Mouse (Mus musculus) erythroblast, adult 5-6 weeks (primary cell): ENCODE results near the gene Rps11. TPM values are rescaled to one million over a fixed set of nuclear protein-coding genes. Genes with fewer than 3 reads are reported as not detected.
A peak's percentile ranks its signal among the peaks of the same experiment; 100 is the strongest.
"Not testable (repeated sequence)": the region's sequence is repeated elsewhere in the genome, so short reads cannot be mapped to it uniquely, and the experiment has no call there.

Experiments used
- ATAC-seq: replicated peaks from 2 replicates; pipeline ENCODE4 v1.8.0; 2016; ENCODE audit warnings: moderate number of reproducible peaks, mild to moderate bottlenecking, moderate TSS enrichment, inconsistent platforms; ENCODE audit not compliant: poor library complexity, low FRiP score, severe bottlenecking
- total RNA-seq, 2 experiments: library from RNA; stranded (forward) in 1 of 2; stranded (reverse) in 1 of 2; fragments of 150-400 nt in 1 of 2; fragments of 200-764, 138-1000 nt in 1 of 2; gene quantifications; 2 replicates each; pipeline versions ENCODE4 v1.2.3 to v1.2.4; 2015 to 2017; ENCODE audit warnings: low replicate concordance in 2 of 2

Gene Rps11
- total RNA-seq (2015; ENCODE audit: low replicate concordance): 604 and 677 TPM in 2 replicates
- total RNA-seq (2017; ENCODE audit: low replicate concordance): 233 and 238 TPM in 2 replicates

DNA sequence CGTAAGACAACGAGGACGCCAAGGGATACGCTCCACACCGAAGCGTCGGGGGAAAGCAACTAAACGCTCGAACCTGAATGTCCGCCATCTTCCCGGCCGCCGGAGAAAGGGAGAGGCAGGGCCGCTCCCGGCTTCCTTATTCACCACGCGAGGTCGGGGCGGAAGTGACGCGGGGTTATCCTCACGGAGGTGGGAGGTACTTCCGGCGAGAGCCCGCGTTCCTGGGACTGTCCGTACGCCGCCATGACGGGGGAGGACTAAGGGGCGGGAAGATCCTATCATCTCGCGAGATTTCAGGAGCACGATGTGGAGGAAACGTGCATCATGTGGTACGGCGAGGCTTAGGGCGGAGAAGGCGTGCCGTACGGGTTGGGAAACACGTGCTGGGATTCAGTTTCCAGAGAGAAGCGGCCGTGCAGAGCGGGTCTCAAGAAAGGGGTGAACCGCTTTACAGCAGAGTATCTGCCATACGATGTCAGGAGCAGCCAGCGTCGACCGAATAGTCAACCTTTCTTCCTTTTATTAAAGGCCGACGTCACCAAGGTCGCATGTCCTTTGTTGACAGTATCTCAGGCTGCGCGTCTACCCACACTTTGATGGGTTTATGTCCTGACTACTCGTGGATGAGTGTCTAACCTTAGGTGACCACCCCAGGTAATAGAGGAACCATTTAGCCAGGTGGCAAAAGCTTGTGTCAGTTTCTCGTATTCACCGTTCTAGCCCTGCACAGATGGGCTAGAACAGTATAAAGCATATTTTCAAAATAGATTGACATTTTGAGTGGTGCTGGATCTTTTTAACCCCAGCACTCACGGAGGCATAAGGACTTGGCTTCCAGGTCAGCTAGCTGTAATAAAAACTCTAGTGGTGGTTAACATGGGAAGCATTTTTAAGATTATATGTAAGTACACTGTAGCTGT is at the start of gene Rps11:
Gene Rps11, minus strand, starts transcription at position 216 of the 920 bp plus-strand sequence.
- ATAC-seq: peak; percentile 77

DNA sequence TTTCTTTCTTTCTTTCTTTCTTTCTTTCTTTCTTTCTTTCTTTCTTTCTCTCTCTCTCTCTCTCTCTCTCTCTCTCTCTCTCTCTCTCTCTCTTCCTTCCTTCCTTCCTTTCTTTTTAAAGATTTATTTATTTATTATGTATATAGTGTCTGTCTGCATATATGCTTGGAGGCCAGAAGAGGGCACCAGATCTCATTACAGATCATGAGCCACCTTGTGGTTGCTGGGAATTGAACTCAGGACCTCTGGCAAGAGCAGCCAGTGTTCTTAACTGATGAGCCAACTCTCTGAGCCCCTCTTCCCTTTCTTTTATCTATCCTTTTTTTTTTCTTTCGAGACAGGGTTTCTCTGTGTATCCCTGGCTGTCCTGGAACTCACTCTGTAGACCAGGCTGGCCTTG is 49.5 kb upstream of the Rps11 start:
- ATAC-seq: not testable (repeated sequence)

DNA sequence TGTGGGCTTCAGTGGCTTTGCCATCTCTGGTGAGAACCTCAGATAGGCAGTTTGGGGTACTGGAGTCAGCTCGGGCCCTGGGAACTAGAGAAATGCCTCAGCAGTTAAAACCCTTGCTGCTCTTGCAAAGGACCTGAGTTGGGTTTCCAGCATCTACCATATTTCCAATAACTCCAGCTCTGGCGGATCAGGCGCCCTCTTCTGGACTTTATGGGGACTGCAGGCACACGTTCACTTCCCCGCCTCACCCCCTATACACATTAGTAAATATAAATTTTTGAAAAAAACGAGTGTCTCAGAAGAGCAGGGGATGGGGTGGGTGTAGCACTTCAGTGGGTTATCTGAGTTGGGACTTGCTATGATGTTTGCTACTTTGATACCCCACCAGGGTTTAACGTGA is 48.7 kb upstream of the Rps11 start:
- ATAC-seq: 0 out of 2 replicates have a peak, but pooled peaks have one; percentile 52

DNA sequence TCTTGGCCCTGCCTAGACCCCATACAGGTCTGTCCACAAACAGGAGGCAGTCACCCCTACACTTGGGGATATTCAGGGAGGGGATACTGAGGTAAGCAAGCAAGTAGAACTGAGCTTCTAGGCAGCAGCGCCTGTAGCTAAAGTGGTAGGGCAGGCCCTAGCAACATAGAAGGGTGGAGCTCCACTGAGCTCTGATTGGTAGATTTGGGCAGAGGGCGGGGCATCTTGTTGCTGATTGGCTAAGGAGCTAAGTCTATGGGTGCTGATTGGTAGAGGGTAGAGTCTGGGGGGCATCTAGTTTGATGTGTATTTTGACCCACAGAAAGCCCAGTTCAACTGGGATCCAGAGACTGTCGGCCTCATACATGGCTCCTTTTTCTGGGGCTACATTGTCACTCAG is 45.3 kb upstream of the Rps11 start:
- 0 out of 2 replicates have a peak, but pooled peaks have one; percentile 38 for ATAC-seq

DNA sequence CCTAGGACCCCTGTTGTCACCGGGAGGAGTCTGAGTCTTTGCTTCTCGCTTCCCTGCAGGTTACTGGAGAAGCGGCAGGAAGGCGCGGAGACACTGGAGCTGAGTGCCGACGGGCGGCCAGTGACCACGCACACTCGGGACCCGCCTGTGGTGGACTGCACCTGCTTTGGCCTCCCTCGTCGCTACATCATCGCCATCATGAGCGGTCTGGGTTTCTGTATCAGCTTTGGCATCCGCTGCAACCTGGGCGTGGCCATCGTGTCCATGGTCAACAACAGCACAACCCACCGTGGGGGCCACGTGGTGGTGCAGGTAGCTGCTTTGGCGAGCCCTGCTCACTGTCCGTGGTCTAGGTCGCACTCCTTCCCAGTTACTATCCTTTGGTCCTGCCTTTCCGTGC is 44.4 kb upstream of the Rps11 start:
- ATAC-seq: no peak

DNA sequence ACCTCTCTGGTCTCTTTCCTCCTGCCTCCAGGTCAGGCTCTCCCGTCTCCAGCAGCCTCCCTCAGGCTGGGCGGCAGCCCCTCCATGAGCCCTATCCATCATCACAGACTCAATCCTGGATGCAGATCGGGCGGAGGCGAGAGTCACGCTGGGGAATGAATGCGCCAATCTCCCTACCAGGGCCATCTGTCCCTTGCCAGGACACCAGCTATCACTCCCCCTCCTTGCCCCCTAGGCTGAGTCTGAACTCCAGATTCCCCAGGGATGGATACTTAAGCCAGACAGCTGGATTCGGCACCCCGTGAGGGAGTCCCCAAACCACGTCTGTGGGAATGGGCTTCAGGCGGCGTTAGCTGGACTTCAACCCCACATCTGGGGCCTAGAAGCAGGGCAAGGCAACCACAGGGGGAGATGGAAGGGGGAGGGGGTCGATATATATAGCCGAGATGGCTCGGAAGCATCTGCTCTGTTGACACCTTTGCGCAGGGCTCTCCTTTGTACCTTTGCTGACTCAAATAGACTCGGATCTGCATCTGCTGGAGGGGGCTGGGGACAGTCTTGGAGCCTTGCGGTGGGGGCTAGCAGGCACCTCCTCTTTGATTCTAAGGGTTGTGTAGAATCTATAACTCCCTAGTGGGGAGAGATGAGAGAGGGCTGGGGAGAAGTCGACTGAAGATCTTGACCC is 43.7 kb upstream of the Rps11 start:
- no peak for ATAC-seq

DNA sequence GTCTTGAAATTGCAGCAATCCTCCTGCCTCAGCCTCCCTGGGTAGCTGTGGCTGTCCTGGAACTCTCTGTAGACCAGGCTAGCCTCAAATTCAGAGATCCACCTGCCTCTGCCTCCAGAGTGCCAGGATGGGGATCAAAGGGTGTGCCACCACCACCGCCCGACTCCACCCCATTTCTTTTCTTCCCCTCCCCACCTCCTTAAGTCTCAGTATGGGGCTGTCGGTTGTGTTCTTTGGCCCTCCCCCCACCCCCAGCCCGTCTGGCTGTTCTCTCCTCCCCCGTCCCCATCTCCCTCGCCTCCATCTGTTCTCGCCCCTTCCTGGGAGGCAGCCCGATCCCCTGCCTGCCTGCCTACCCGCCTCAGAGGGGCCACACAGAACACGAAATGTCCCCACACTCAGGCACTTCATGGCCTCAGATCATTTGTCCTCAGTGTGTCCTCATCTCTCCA is 42.7 kb upstream of the Rps11 start:
- ATAC-seq: no peak

DNA sequence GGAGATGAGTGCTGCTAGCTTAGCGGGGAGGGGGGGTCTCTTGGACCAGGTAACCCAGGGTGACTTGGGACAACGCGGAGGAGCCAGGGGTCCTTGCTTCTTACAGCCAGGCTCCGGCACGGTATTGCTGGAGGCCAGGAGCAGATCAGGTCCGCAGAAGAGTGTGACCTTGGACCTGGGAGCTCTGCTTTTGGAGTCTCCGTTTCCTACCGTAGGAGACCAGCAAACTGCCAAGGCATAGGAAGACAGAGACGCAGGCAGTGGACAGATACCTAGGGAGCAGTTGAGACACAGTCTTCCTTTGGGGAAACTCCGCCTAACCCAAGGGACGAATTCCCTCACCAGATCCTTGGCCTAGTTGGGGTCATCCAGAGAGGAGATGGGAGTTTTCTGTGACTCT is 41.5 kb upstream of the Rps11 start:
- no peak for ATAC-seq

DNA sequence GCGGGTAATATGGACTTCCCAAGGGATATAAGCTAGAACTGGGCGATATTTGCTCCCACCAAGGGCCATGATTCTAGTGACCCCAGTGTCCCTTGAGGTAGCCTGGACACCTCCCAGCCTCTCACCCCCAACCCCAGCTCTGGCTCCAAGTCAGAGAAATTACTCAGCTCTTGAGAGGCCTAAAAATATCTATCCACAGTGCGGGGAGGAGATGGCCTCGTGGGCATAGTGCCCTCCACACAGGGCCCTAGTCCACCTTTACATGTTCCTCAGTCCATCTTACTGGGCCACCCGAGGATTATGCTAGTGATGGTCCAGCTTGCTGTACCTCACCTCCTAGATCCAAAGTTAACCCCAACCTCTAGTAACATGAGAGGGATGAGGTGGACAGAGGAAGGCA is 40.6 kb upstream of the Rps11 start:
- ATAC-seq: no peak

DNA sequence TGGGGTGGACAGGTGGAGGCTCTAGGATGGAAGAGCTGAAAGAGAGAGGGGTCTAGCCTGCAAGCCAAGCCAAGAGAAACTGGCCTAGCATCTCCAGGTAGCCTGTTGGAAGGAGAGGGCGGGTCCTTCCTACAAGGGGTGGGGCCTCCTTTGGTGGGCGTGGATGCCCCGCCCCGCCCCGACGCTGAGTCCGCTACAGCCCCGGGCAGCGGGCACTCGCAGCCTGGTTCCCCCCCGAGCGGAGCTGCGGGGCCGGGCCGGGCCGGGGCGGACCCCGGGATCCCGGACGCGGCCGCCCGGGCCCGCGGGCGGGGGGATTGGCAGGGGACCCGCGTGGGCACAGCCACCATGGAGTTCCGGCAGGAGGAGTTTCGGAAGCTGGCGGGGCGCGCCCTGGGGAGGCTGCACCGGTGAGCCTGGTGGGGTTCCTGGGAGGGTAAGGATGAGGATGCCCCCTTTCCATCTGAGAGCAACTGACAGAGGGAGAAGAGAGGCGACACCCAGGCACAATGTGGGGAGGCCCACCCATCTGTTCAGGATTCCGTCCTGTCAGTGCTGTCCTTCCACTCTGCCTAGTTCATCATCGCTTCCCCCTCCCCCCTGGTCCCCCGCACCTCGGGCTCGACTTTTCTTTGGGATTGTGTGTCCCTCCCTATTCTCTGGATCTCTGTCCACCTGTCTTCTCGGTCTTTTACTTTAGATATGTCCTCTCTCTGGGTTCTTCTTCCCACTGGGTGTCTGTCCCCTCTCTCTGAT is 39.7 kb upstream of the Rps11 start, which contains the start of gene Slc17a7:
Gene Slc17a7, plus strand, starts transcription at position 215 of the 756 bp plus-strand sequence.
- 0 out of 2 replicates have a peak, but pooled peaks have one; percentile 50 for ATAC-seq

DNA sequence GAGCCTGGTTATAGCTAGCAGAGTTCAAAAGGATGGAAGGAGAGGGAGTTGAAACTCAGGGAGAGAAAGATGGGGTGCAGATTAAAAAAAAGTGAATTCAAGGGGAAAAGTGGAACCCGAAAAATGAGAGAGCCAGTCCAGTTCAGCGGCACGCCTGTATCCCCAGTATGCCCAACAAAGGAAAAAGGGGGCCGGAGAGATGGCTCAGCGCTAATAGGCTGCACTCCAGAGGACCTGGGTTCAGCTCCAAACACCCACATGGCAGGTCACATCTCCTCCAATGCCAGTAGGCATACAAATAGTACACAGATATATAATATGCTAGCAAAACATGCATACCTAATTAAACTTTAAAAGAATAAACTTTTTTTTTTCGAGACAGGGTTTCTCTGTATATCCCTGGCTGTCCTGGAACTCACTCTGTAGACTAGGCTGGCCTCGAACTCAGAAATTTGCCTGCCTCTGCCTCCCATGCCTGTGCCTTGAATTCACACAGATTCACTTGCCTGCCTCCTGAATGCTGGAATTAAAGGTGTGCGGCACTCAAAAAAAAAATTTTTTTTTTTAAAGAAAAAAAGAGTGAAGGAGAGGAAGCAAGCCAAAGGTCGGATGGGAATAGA is 38.9 kb upstream of the Rps11 start:
- ATAC-seq: no peak

DNA sequence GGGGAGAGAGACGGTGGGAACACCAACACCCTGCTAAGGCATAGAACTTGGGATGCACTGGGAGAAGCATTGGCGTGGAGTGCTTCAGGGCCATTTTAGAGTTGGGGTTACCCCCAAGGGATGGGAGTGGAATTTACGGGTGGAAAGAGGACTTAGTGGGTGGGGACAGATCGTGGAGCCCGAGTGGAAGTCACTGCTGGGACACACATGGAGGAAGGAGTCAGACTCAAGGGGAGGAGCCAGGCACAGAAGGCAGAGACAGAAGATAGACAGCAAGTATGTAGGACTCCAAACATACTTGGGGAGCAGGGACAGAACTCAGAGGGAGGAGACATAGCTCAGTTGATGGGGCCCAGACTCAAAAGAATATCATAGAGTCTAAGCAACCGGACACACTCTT is 38.3 kb upstream of the Rps11 start:
- ATAC-seq: no peak

DNA sequence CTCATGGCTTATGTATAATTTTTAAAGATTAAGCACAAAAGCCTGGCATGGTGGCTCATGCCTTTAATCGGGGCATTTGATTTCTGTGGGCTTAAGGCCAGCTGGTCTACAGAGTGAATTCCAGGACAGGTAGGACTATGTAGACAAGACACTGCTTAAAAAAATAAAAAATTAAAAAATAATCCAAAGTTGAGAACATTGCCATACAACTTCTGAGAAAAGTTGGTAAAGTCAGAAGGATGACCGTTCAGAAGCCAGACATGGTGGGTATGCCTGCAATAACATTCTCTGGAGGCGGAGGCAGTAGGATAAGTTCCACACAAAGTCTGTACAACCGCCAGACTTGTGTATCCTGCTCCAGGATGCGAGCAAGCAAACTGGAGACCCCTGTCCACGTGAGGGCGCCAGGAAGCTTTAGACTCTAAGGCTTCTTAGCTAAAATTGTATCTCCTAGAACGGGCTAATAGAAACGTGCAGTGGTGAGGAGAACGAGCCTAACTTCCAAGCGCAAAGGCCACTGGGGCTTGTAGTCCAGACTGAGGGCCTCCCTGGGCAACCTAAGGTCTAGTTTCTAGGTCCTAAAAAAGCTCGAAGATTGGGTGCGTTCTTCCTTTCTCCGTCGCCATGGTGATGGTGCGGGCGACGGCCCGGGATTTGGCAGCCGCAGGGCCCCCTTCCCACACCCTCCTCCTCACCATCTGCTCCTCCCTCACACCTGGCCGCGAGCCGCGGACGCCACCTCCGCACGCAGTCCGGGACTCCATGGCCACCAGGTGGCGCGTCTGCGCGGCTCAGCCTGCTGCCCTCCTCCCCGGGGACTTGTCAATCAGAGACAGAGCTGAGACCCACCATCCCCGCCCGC is 37.6 kb upstream of the Rps11 start:
- ATAC-seq: peak; percentile 84

DNA sequence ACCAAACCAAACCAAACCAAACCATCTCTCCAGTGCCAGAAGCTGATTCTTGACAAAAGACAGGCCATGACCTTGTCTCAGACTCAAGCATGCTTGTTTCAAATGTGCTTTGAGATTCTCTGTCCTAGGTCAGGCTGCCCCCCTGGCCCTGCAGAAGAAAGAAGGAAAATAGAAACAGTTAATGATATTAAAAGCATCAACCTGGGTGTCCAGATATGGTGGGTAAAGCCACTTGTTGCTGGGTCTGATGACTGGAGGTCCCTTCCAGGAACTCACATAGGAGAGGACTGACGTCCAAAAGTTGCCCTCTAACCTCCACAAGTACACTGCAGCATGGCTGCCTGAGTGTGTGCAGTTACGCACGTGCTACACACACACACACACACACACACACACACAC is 36.6 kb upstream of the Rps11 start:
- ATAC-seq: no peak

DNA sequence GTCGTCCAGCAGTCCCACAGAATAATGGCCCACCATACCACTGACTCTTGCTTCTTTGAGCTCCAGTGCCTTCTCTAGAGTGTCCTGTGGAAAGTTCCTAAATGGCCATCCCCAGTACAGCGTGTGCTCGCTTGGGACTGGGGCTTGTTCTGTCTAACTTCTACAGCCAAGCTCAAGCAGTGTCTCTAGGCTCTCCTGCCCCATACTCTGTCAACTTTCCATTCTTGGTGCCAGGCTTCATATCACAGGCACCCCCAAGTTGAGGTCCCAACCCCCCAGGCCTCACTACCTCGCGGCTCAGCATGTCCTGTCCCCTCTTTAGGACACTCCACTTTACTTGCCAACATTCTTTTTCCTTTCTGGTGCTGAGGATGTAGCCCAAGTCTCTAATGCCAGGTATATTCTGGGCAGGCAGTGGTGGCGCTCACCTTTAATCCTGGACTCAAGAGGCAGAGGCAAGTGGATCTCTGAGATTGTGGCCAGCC is 36.1 kb upstream of the Rps11 start:
- ATAC-seq: no peak

DNA sequence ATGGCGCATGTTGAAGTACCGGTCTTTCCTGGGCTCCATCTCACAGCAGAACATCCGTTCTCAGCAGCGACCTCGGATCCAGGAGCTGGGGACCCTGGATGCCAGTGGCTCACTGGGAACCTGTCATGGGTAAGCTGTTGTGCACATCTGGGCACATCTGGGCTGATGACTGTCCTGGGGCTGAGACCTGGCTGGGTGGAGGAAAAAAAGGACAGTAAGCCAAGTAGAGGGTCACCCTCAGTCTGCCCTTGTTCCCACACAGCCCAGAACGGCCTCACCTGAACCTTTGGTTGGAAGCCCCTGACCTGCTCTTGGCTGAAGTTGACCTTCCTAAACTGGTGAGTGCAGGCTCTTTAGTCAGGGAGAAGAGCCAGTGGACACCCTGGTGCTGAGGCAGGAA is 34.8 kb upstream of the Rps11 start:
- ATAC-seq: no peak

DNA sequence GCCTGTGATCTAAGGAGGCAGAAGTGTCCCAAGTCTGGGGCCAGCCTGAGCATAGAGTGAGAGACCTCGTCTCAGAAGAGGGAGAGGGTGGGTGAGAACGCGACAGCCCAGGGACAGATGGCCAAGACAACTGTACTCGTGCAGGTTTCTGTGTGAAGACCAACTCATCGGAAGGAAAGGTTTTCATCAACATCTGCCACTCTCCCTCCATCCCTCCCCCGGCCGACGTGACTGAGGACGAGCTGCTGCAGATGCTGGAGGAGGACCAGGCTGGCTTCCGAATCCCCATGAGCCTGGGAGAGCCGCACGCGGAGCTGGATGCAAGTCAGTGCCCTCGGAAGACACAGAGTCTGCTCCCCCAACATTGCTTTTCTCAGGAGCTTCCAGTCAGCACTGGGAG is 33.2 kb upstream of the Rps11 start:
- no peak for ATAC-seq

DNA sequence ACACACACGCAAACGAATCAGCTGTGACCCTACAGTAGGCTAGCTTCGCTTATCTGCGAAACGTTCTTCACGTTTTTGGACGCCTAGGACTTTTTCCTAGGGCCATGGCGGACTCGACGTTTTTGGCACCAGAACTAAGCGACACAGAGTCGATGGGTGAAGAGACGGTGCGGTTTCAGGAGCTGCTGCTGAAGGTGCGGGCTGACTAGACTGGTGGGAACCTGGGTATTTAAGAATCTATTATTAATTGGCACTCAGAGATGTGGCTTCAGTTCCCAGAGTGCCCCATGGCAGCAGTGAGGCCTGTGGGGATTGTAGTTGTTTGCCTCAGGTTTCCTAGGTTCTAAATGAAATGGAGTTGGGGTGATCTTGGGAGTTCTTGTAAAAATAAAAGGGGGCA is 32.0 kb upstream of the Rps11 start:
- no peak for ATAC-seq

DNA sequence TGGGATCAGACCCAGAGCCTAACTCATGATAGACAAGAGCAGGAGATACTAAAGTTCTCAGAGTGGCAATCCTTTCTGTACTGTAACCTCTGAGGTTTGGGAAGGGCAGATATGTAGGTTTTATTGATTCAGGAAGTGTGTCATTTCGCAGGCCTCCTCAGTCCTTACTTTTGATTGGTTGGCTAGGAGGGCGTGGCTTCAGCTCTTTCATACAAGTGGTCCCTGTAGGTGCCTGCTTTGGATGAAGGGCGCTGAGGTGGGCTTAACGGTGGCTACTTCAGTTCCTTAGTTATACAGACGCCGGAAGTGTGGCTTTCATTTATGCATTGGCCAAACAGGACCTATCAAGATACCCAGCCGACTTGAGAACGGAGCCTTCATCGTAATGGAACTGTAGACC is 31.4 kb upstream of the Rps11 start:
- no peak for ATAC-seq
